Mouse (Mus musculus) hindbrain, embryonic 11.5 days (tissue): ENCODE results near the gene Taf7l. TPM values are rescaled to one million over a fixed set of nuclear protein-coding genes. Genes with fewer than 3 reads are reported as not detected.

ENCODE experiments used
- ATAC-seq: fragments of 200-750 bp; cut with Nextera tagmentation; 2 replicates; pipeline ENCODE4 v1.8.0; 2017; ENCODE audit warnings: mild to moderate bottlenecking, moderate TSS enrichment, moderate library complexity; ENCODE audit not compliant: low FRiP score
- DNase-seq: peaks from one replicate; pipeline ENCODE4 v3.0.0-alpha.2; 2015; ENCODE audit warnings: low spot score
- H3K27ac ChIP-seq: fragments of 300-500 bp; sonication (generic); 2 replicates; pipeline ENCODE4 v1.5.1; 2014; ENCODE audit warnings: mild to moderate bottlenecking, low read depth, low read length
- H3K27me3 ChIP-seq: fragments of 300-500 bp; sonication (generic); 2 replicates; pipeline ENCODE4 v1.6.1; 2014; ENCODE audit warnings: mild to moderate bottlenecking, low read length, moderate library complexity, mixed read lengths; ENCODE audit not compliant: control insufficient read depth, insufficient read depth
- H3K36me3 ChIP-seq: fragments of 300-500 bp; sonication (generic); 2 replicates; pipeline ENCODE4 v1.6.1; 2014; ENCODE audit warnings: mild to moderate bottlenecking, low read length, moderate library complexity, mixed read lengths; ENCODE audit not compliant: control insufficient read depth, insufficient read depth
- H3K4me1 ChIP-seq: fragments of 300-500 bp; sonication (generic); replicated peaks from 2 replicates; pipeline ENCODE4 v1.6.1; 2014; ENCODE audit warnings: low read length, mixed read lengths; ENCODE audit not compliant: control insufficient read depth, insufficient read depth
- H3K4me2 ChIP-seq: fragments of 300-500 bp; sonication (generic); replicated peaks from 2 replicates; pipeline ENCODE4 v1.6.1; 2014; ENCODE audit warnings: mild to moderate bottlenecking, low read depth, low read length
- H3K4me3 ChIP-seq: fragments of 300-500 bp; sonication (generic); 2 replicates; pipeline ENCODE4 v1.5.1; 2014; ENCODE audit warnings: low read depth, low read length
- H3K9ac ChIP-seq: fragments of 300-500 bp; sonication (generic); 2 replicates; pipeline ENCODE4 v1.6.1; 2014; ENCODE audit warnings: low read depth, low read length
- H3K9me3 ChIP-seq: fragments of 300-500 bp; sonication (generic); 2 replicates; pipeline ENCODE4 v1.6.1; 2016; ENCODE audit warnings: low read length; ENCODE audit not compliant: control insufficient read depth
- WGBS: fragments of 180-500 bp; shearing (Covaris S2); extraction: QIAGEN DNeasy Blood & Tissue Kit; methylation state at CpG from one replicate; pipeline ENCODE4 v1.1.7; 2014; 5-methylcytosine and 5-hydroxymethylcytosine counted together
- polyA plus RNA-seq: library from polyadenylated mRNA; unstranded; fragments of >200 nt; fragmentation: Nextera tagmentation; extraction: Ambion mirVana; gene quantifications from 2 replicates; pipeline ENCODE4 v1.2.1, GENCODE M21; 2014

The Taf7l gene
- 0.14 TPM in 1 of 2 replicates, not detected in the other for polyA plus RNA-seq

- 91% methylated on average over 25 of the region's 25 CpGs for WGBS
- no peak within 1 kb of the TSS for H3K4me3 ChIP-seq
- H3K9me3 ChIP-seq, result no peaks in the 10 kb centered on the region
Measured at GRCm38 (mm10) chrX:134476290-134476689, at the start of gene Taf7l. TSS of gene Taf7l (minus strand) at chrX:134476490.

DNA sequence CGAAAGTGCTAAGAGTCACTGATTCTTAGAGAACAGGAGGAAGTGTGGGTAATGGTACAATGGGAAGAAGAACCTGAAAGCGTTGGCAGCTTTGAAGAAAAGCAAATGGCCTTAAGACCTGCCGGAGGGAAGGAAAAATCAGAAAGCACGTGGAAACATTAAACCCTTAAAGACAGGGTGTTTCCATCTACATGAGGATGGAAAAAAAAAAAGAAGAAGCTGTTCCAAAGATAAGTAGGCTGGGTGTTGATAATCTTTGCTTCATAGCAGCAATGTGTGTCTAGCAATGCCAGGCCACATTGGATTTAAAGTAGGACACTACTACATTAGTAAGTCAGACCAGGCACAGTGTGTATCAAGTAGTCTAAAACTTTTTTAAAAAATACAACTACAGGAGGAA is 49.0 kb upstream of the Taf7l start:
- Histone ChIP-seq H3K27ac (no peak overlapping the region), H3K4me3 (no peak overlapping the region), H3K9ac (no peak overlapping the region), H3K36me3 (no peaks in the 10 kb centered on the region), H3K27me3 (no peaks in the 10 kb centered on the region), H3K4me2 (no peak overlapping the region), H3K4me1 (no peaks in the 10 kb centered on the region), H3K9me3 (no peaks in the 10 kb centered on the region)
- no peak for ATAC-seq
- WGBS, result 88% methylated on average over 4 of the region's 4 CpGs
- no peak for DNase-seq

More at GRCm38 (mm10) chrX:134476290-134476689, at the start of gene Taf7l:
- Histone ChIP-seq H3K27me3 (no peaks in the 10 kb centered on the region), H3K9ac (no peak within 1 kb of the TSS), H3K4me2 (no peak within 1 kb of the TSS), H3K4me1 (no peaks in the 10 kb centered on the region), H3K27ac (no peak within 1 kb of the TSS), H3K36me3 (no peaks in the 10 kb centered on the region)
- DNase-seq (no peak), ATAC-seq (no peak)

DNA sequence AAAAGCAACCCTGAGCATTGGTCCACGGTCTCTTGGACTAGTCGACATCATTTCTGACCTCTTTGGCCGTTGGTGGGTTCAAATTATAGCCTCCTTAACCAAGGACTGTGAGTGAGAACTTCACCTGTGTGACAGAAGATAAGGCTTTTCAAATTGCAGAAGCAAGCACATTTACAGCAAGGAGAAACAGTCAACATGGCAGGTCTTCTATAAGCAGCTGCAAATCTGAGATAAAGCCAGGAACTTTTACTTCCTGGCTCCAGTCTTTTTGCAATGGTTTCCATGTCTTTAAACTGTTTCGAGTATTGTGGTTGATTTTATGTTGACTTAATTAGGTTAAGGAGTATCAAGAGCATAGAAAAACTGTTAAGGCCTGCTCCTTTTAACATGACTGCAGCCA is 47.5 kb upstream of the Taf7l start:
- Histone ChIP-seq H3K4me3 (no peak overlapping the region), H3K9ac (no peak overlapping the region), H3K9me3 (no peaks in the 10 kb centered on the region), H3K4me1 (no peaks in the 10 kb centered on the region), H3K27ac (no peak overlapping the region), H3K27me3 (no peaks in the 10 kb centered on the region), H3K4me2 (no peak overlapping the region), H3K36me3 (no peaks in the 10 kb centered on the region)
- 76% methylated on average over 4 of the region's 4 CpGs for WGBS
- no peak for DNase-seq
- ATAC-seq, result no peak

DNA sequence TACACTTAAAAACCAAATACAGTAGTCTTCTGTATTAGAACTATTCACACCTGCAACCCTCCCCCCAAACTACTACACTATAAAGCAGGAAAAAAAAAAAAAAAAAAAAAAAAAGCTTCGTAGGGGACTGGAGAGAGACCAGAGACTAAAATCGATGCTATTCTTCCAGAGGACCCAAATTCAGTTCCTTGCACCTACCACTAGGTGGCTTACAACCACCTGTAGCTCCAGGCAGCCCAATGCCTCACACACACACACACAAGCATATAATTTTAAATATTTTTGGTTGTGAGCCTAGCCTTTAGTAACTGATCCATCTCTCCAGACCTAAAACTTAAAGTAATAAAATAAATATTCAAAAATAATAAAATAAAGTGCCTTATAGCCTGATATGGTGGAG is 33.2 kb upstream of the Taf7l start:
- Histone ChIP-seq H3K9ac (no peak overlapping the region), H3K27me3 (no peaks in the 10 kb centered on the region), H3K36me3 (no peaks in the 10 kb centered on the region), H3K4me2 (no peak overlapping the region), H3K4me1 (no peaks in the 10 kb centered on the region), H3K9me3 (no peaks in the 10 kb centered on the region), H3K4me3 (no peak overlapping the region), H3K27ac (no peak overlapping the region)
- ATAC-seq, result no peak
- 53% methylated on average over 2 of the region's 2 CpGs for WGBS
- peak; percentile 1 for DNase-seq

GRCm38 (mm10) chrX:134507977-134508376 is 31.7 kb upstream of the Taf7l start:
- H3K36me3 ChIP-seq, result no peaks in the 10 kb centered on the region
- no peak overlapping the region for H3K27ac ChIP-seq
- WGBS, result 69% methylated on average over 6 of the region's 6 CpGs
- no peak overlapping the region for H3K4me3 ChIP-seq
- H3K4me1 ChIP-seq, result no peaks in the 10 kb centered on the region
- ATAC-seq, result no peak
- DNase-seq, result no peak
- H3K9ac ChIP-seq, result no peak overlapping the region
- no peak overlapping the region for H3K4me2 ChIP-seq
- no peaks in the 10 kb centered on the region for H3K27me3 ChIP-seq
- no peaks in the 10 kb centered on the region for H3K9me3 ChIP-seq

GRCm38 (mm10) chrX:134500651-134501050 is 24.4 kb upstream of the Taf7l start:
- H3K9me3 ChIP-seq, result no peaks in the 10 kb centered on the region
- no peak overlapping the region for H3K4me3 ChIP-seq
- H3K4me1 ChIP-seq, result no peaks in the 10 kb centered on the region
- no peak for ATAC-seq
- no peaks in the 10 kb centered on the region for H3K36me3 ChIP-seq
- no peak overlapping the region for H3K9ac ChIP-seq
- no peaks in the 10 kb centered on the region for H3K27me3 ChIP-seq
- no peak for DNase-seq
- 86% methylated on average over 8 of the region's 8 CpGs for WGBS
- H3K4me2 ChIP-seq, result no peak overlapping the region
- H3K27ac ChIP-seq, result no peak overlapping the region

DNA sequence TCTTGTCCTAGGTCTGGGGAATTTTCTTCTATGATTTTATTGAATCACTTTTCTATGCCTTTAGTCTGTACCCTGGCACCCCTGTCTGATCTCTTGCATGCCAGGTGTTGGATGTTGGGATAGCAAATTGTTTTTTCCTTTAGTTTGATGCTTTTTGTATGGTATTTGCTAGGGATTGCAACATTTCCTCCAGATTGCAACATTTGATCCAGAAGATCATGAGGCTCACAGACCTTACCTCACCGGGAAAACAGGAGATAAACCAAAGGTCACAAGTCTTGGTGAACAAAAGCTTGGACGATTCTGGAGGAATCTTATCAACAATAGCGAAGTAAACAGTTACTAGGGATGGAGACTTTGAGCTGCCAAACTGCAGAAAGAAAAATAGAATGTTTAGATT is 5.4 kb upstream of the Taf7l start:
- 67% methylated on average over 3 of the region's 3 CpGs for WGBS
- Histone ChIP-seq H3K9me3 (no peaks in the 10 kb centered on the region), H3K4me2 (no peak overlapping the region), H3K36me3 (no peaks in the 10 kb centered on the region), H3K4me3 (no peak overlapping the region), H3K4me1 (no peaks in the 10 kb centered on the region), H3K27me3 (no peaks in the 10 kb centered on the region), H3K9ac (no peak overlapping the region), H3K27ac (no peak overlapping the region)
- DNase-seq, result no peak
- no peak for ATAC-seq

GRCm38 (mm10) chrX:134474988-134475710 is 1.1 kb downstream of the Taf7l start:
- Histone ChIP-seq H3K27me3 (no peaks in the 10 kb centered on the region), H3K9ac (no peak overlapping the region), H3K36me3 (no peaks in the 10 kb centered on the region), H3K9me3 (no peaks in the 10 kb centered on the region), H3K27ac (no peak overlapping the region), H3K4me3 (no peak overlapping the region), H3K4me1 (no peaks in the 10 kb centered on the region), H3K4me2 (no peak overlapping the region)
- ATAC-seq (peak; percentile 35; the same call in 1 of the 2 replicates), DNase-seq (peak; percentile 10)
- 77% methylated on average over 22 of the region's 67 CpGs for WGBS

GRCm38 (mm10) chrX:134427307-134427706 is 49.0 kb downstream of the Taf7l start:
- DNase-seq (no peak), ATAC-seq (no peak)
- no peaks in the 10 kb centered on the region for H3K4me1 ChIP-seq
- H3K9ac ChIP-seq, result no peak overlapping the region
- WGBS, result 63% methylated on average over 3 of the region's 3 CpGs
- no peak overlapping the region for H3K4me2 ChIP-seq
- H3K4me3 ChIP-seq, result no peak overlapping the region
- no peaks in the 10 kb centered on the region for H3K27me3 ChIP-seq
- H3K36me3 ChIP-seq, result no peaks in the 10 kb centered on the region
- H3K27ac ChIP-seq, result no peak overlapping the region
- no peaks in the 10 kb centered on the region for H3K9me3 ChIP-seq
